Mouse (Mus musculus) mesoderm, embryonic 11.5 days (tissue): ENCODE results near the gene Gpatch2.

ENCODE experiments used
- DNase-seq: peaks from one replicate; pipeline ENCODE4 v3.0.0-alpha.2; 2012; ENCODE audit warnings: low read depth, low spot score

The Gpatch2 gene

GRCm38 (mm10) chr1:187244734-187245133 is 29.4 kb downstream of the Gpatch2 start:
- DNase-seq = no peak

GRCm38 (mm10) chr1:187250741-187251262 is 35.5 kb downstream of the Gpatch2 start:
- no peak for DNase-seq

GRCm38 (mm10) chr1:187258756-187259155 is 43.4 kb downstream of the Gpatch2 start:
- no peak for DNase-seq

- no peak for DNase-seq
These were observed 52.3 kb downstream of the Gpatch2 start for GRCm38 (mm10) chr1:187267601-187268000.

GRCm38 (mm10) chr1:187270318-187271247 is 55.3 kb downstream of the Gpatch2 start:
- DNase-seq = no peak

- peak; percentile 58 for DNase-seq
These were observed 62.0 kb downstream of the Gpatch2 start for GRCm38 (mm10) chr1:187277324-187277723.

GRCm38 (mm10) chr1:187278472-187278871 is 63.2 kb downstream of the Gpatch2 start:
- no peak for DNase-seq

- DNase-seq = no peak
These were observed 64.5 kb downstream of the Gpatch2 start for GRCm38 (mm10) chr1:187279776-187280175.

- DNase-seq = no peak
These were observed 67.0 kb downstream of the Gpatch2 start for GRCm38 (mm10) chr1:187282321-187282720.

- DNase-seq = no peak
These were observed 67.5 kb downstream of the Gpatch2 start for GRCm38 (mm10) chr1:187282804-187283203.

GRCm38 (mm10) chr1:187285735-187286134 is 70.4 kb downstream of the Gpatch2 start:
- no peak for DNase-seq

- no peak for DNase-seq
These were observed 71.1 kb downstream of the Gpatch2 start for GRCm38 (mm10) chr1:187286411-187286810.

GRCm38 (mm10) chr1:187286924-187287323 is 71.6 kb downstream of the Gpatch2 start:
- DNase-seq = peak; percentile 34

- no peak for DNase-seq
These were observed 74.9 kb downstream of the Gpatch2 start for GRCm38 (mm10) chr1:187290186-187290585.

GRCm38 (mm10) chr1:187291480-187292394 is 76.4 kb downstream of the Gpatch2 start:
- no peak for DNase-seq

- no peak for DNase-seq
These were observed 77.1 kb downstream of the Gpatch2 start for GRCm38 (mm10) chr1:187292395-187292749.

GRCm38 (mm10) chr1:187293233-187293632 is 77.9 kb downstream of the Gpatch2 start:
- no peak for DNase-seq

- DNase-seq = no peak
These were observed 79.2 kb downstream of the Gpatch2 start for GRCm38 (mm10) chr1:187294522-187294921.

GRCm38 (mm10) chr1:187295038-187295559 is 79.8 kb downstream of the Gpatch2 start:
- DNase-seq = no peak

- DNase-seq = no peak
These were observed 80.4 kb downstream of the Gpatch2 start for GRCm38 (mm10) chr1:187295711-187296110.

GRCm38 (mm10) chr1:187299236-187299635 is 83.9 kb downstream of the Gpatch2 start:
- no peak for DNase-seq

- DNase-seq = no peak
These were observed 85.3 kb downstream of the Gpatch2 start for GRCm38 (mm10) chr1:187300626-187301025.
